Mouse (Mus musculus) forebrain, postnatal 0 days (tissue): Measurements from ENCODE around the gene Tox3. TPM values are rescaled to one million over a fixed set of nuclear protein-coding genes. Genes with fewer than 3 reads are reported as not detected.

ENCODE experiments used
- ATAC-seq: fragments of 200-750 bp; cut with Nextera tagmentation; 2 replicates; pipeline ENCODE4 v1.8.0; 2017; ENCODE audit warnings: mild to moderate bottlenecking, moderate library complexity
- DNase-seq: peaks from one replicate; pipeline ENCODE4 v3.0.0-alpha.2; 2015
- H3K27ac ChIP-seq: fragments of 300-500 bp; sonication (generic); 2 replicates; pipeline ENCODE4 v1.5.1; 2014; ENCODE audit warnings: low read depth, mild to moderate bottlenecking, antibody characterized with exemption, low read length, moderate library complexity, mixed read lengths
- H3K27me3 ChIP-seq: fragments of 300-500 bp; sonication (generic); 2 replicates; pipeline ENCODE4 v1.6.1; 2014; ENCODE audit warnings: mild to moderate bottlenecking, low read length, mixed read lengths; ENCODE audit not compliant: insufficient read depth
- H3K36me3 ChIP-seq: fragments of 300-500 bp; sonication (generic); 2 replicates; pipeline ENCODE4 v1.6.1; 2014; ENCODE audit warnings: mild to moderate bottlenecking, moderate library complexity; ENCODE audit not compliant: insufficient read depth
- H3K4me1 ChIP-seq: fragments of 300-500 bp; sonication (generic); 2 replicates; pipeline ENCODE4 v1.6.1; 2014; ENCODE audit warnings: antibody characterized with exemption; ENCODE audit not compliant: insufficient read depth
- H3K4me2 ChIP-seq: fragments of 300-500 bp; sonication (generic); 2 replicates; pipeline ENCODE4 v1.6.1; 2014; ENCODE audit warnings: low read depth, mild to moderate bottlenecking, moderate library complexity
- H3K4me3 ChIP-seq: fragments of 300-500 bp; sonication (generic); 2 replicates; pipeline ENCODE4 v1.5.1; 2014; ENCODE audit warnings: low read depth, low read length, mixed read lengths
- H3K9ac ChIP-seq: fragments of 300-500 bp; sonication (generic); 2 replicates; pipeline ENCODE4 v1.6.1; 2014; ENCODE audit warnings: mild to moderate bottlenecking
- H3K9me3 ChIP-seq: fragments of 300-500 bp; sonication (generic); 2 replicates; pipeline ENCODE4 v1.6.1; 2016; ENCODE audit warnings: low read length
- CTCF ChIP-seq: sonication (generic); IDR thresholded peaks from 2 replicates; pipeline ENCODE4 v1.5.1; 2016; ENCODE audit warnings: antibody characterized with exemption, control low read depth, low read depth
- WGBS: fragments of 180-500 bp; shearing (Covaris S2); extraction: QIAGEN DNeasy Blood & Tissue Kit; methylation state at CpG from one replicate; pipeline ENCODE4 v1.1.7; 2014; 5-methylcytosine and 5-hydroxymethylcytosine counted together
- polyA plus RNA-seq: library from polyadenylated mRNA; unstranded; fragments of >200 nt; fragmentation: Nextera tagmentation; extraction: Ambion mirVana; gene quantifications from 2 replicates; pipeline ENCODE4 v1.2.1, GENCODE M21; 2015
- total RNA-seq: library from RNA; depleted of rRNA; stranded (reverse); fragments of >200 nt; gene quantifications from 2 replicates; pipeline ENCODE4 v1.2.3, GENCODE M21; 2014; rRNA removed

The Tox3 gene
- total RNA-seq (21.1 and 35.6 TPM in 2 replicates), polyA plus RNA-seq (21.2 and 26.5 TPM in 2 replicates)

- Histone ChIP-seq H3K4me3 (peak within 1 kb of the TSS; percentile 79), H3K4me2 (peak within 1 kb of the TSS; percentile 78), H3K36me3 (no peaks in the 10 kb centered on the region), H3K4me1 (peaks cover 2% of the 10 kb centered on the region), H3K27ac (peak within 1 kb of the TSS; percentile 88), H3K9ac (peak within 1 kb of the TSS; percentile 84), H3K9me3 (no peaks in the 10 kb centered on the region), H3K27me3 (no peaks in the 10 kb centered on the region)
- ATAC-seq (peak; percentile 66), DNase-seq (peak; percentile 62)
- TF ChIP-seq CTCF, result no peak
- 3% methylated on average over 20 of the region's 89 CpGs for WGBS
Measured at GRCm38 (mm10) chr8:90348178-90348925, at the start of gene Tox3. Gene Tox3 (minus strand): TSS chr8:90348343.

GRCm38 (mm10) chr8:90392643-90393042, 44.5 kb upstream of the Tox3 start:
- Histone ChIP-seq H3K9me3 (no peaks in the 10 kb centered on the region), H3K4me2 (no peak overlapping the region), H3K36me3 (no peaks in the 10 kb centered on the region), H3K4me3 (no peak overlapping the region), H3K27ac (no peak overlapping the region), H3K4me1 (no peaks in the 10 kb centered on the region), H3K9ac (no peak overlapping the region), H3K27me3 (no peaks in the 10 kb centered on the region)
- 9% methylated on average over 2 of the region's 2 CpGs for WGBS
- DNase-seq, result no peak
- peak; percentile 69 for ATAC-seq
- TF ChIP-seq CTCF, result no peak

- Histone ChIP-seq H3K4me3 (no peak overlapping the region), H3K36me3 (no peaks in the 10 kb centered on the region), H3K9me3 (no peaks in the 10 kb centered on the region), H3K9ac (0 out of 2 replicates have a peak overlapping the region, but pooled peaks have one; percentile 14), H3K4me2 (no peak overlapping the region), H3K27me3 (no peaks in the 10 kb centered on the region), H3K27ac (no peak overlapping the region), H3K4me1 (no peaks in the 10 kb centered on the region)
- TF ChIP-seq CTCF, result no peak
- ATAC-seq (no peak), DNase-seq (no peak)
- 48% methylated on average over 3 of the region's 3 CpGs for WGBS
Measured at GRCm38 (mm10) chr8:90391483-90392074, 43.4 kb upstream of the Tox3 start.

- H3K9me3 ChIP-seq, result no peaks in the 10 kb centered on the region
- H3K4me3 ChIP-seq, result no peak overlapping the region
- H3K27ac ChIP-seq, result no peak overlapping the region
- H3K4me1 ChIP-seq, result no peaks in the 10 kb centered on the region
- no peak overlapping the region for H3K9ac ChIP-seq
- WGBS, result 97% methylated on average over 1 of the region's 1 CpGs
- no peaks in the 10 kb centered on the region for H3K36me3 ChIP-seq
- no peak for TF ChIP-seq CTCF
- no peaks in the 10 kb centered on the region for H3K27me3 ChIP-seq
- ATAC-seq (no peak), DNase-seq (no peak)
- H3K4me2 ChIP-seq, result no peak overlapping the region
Measured at GRCm38 (mm10) chr8:90390827-90391226, 42.7 kb upstream of the Tox3 start.

- DNase-seq (no peak), ATAC-seq (no peak)
- H3K9ac ChIP-seq, result no peak overlapping the region
- H3K4me3 ChIP-seq, result no peak overlapping the region
- no peaks in the 10 kb centered on the region for H3K9me3 ChIP-seq
- H3K27ac ChIP-seq, result no peak overlapping the region
- no peaks in the 10 kb centered on the region for H3K36me3 ChIP-seq
- H3K4me2 ChIP-seq, result no peak overlapping the region
- TF ChIP-seq CTCF, result no peak
- 90% methylated on average over 6 of the region's 6 CpGs for WGBS
- H3K27me3 ChIP-seq, result no peaks in the 10 kb centered on the region
- no peaks in the 10 kb centered on the region for H3K4me1 ChIP-seq
Measured at GRCm38 (mm10) chr8:90379064-90379463, 30.9 kb upstream of the Tox3 start.

- H3K36me3 ChIP-seq, result no peaks in the 10 kb centered on the region
- no peak for TF ChIP-seq CTCF
- no peak for ATAC-seq
- no peaks in the 10 kb centered on the region for H3K27me3 ChIP-seq
- no peak overlapping the region for H3K27ac ChIP-seq
- H3K9ac ChIP-seq, result no peak overlapping the region
- H3K4me1 ChIP-seq, result no peaks in the 10 kb centered on the region
- H3K9me3 ChIP-seq, result no peaks in the 10 kb centered on the region
- 92% methylated on average over 3 of the region's 3 CpGs for WGBS
- H3K4me3 ChIP-seq, result no peak overlapping the region
- DNase-seq, result no peak
- no peak overlapping the region for H3K4me2 ChIP-seq
Measured at GRCm38 (mm10) chr8:90378036-90378435, 29.9 kb upstream of the Tox3 start.

- Histone ChIP-seq H3K27me3 (no peaks in the 10 kb centered on the region), H3K27ac (no peak overlapping the region), H3K4me3 (no peak overlapping the region), H3K36me3 (no peaks in the 10 kb centered on the region), H3K4me1 (no peaks in the 10 kb centered on the region), H3K9me3 (no peaks in the 10 kb centered on the region), H3K9ac (no peak overlapping the region), H3K4me2 (no peak overlapping the region)
- peak; percentile 51 for ATAC-seq
- TF ChIP-seq CTCF, result no peak
- 59% methylated on average over 10 of the region's 10 CpGs for WGBS
- DNase-seq, result peak; percentile 58
Measured at GRCm38 (mm10) chr8:90371611-90372222, 23.6 kb upstream of the Tox3 start.
